Mouse (Mus musculus): Measurements from ENCODE around the gene Ispd. TPM values are rescaled to one million over a fixed set of nuclear protein-coding genes. Genes with fewer than 3 reads are reported as not detected.

Ispd gene
- total RNA-seq, 4 experiments from 2014 or later = 13.6 to 14.8 (median 14.3) TPM

GRCm38 (mm10) chr12:36708810-36709209 lies 327.6 kb downstream of the Ispd start:
- no peak for DNase-seq (ENCODE audit: low spot score in 2 of 2)

- DNase-seq (ENCODE audit: low spot score in 2 of 2) = peak; percentile 8 to 17
Measured at GRCm38 (mm10) chr12:36713866-36714662, 332.8 kb downstream of the Ispd start.

- no peak for DNase-seq (ENCODE audit: low spot score in 2 of 2)
Measured at GRCm38 (mm10) chr12:36717526-36717925, 336.3 kb downstream of the Ispd start.

GRCm38 (mm10) chr12:36718417-36718816 lies 337.2 kb downstream of the Ispd start:
- no peak for DNase-seq (ENCODE audit: low spot score in 2 of 2)

- DNase-seq (ENCODE audit: low spot score in 2 of 2) = no peak
Measured at GRCm38 (mm10) chr12:36719074-36719473, 337.8 kb downstream of the Ispd start.

- DNase-seq (ENCODE audit: low spot score in 2 of 2) = no peak
Measured at GRCm38 (mm10) chr12:36720779-36721178, 339.5 kb downstream of the Ispd start.

GRCm38 (mm10) chr12:36721223-36721622 lies 340.0 kb downstream of the Ispd start:
- DNase-seq (ENCODE audit: low spot score in 2 of 2) = no peak

GRCm38 (mm10) chr12:36722754-36723153 lies 341.5 kb downstream of the Ispd start:
- DNase-seq (ENCODE audit: low spot score in 2 of 2) = no peak

- no peak for DNase-seq (ENCODE audit: low spot score in 2 of 2)
Measured at GRCm38 (mm10) chr12:36723302-36723701, 342.1 kb downstream of the Ispd start.

- no peak for DNase-seq (ENCODE audit: low spot score in 2 of 2)
Measured at GRCm38 (mm10) chr12:36724297-36724696, 343.0 kb downstream of the Ispd start.

GRCm38 (mm10) chr12:36725250-36725649 lies 344.0 kb downstream of the Ispd start:
- DNase-seq (ENCODE audit: low spot score in 2 of 2) = no peak

- no peak for DNase-seq (ENCODE audit: low spot score in 2 of 2)
Measured at GRCm38 (mm10) chr12:36726026-36726425, 344.8 kb downstream of the Ispd start.

- DNase-seq (ENCODE audit: low spot score in 2 of 2) = no peak
Measured at GRCm38 (mm10) chr12:36733673-36734371, 352.6 kb downstream of the Ispd start.

Other genes with a start within 250 kb of the Ispd start
- gene Ankmy2, start 224.3 kb upstream of the Ispd start, total RNA-seq (2022) = 10 to 100 TPM; 49.3 to 59.4 (median 54.0) TPM
- gene Bzw2, start 223.4 kb upstream of the Ispd start, total RNA-seq (2022) = 10 to 100 TPM; 50.8 to 60.5 (median 56.9) TPM
- gene Lrrc72, start 128.1 kb upstream of the Ispd start, total RNA-seq (2022) = not detected
- 1 to 10 TPM; 1.4 to 5.2 (median 3.7) TPM for gene Sostdc1, start 67.3 kb upstream of the Ispd start, total RNA-seq (2022)
- 1 to 10 TPM; 1.9 to 3.0 (median 2.3) TPM for gene D630036H23Rik, start 731 bp downstream of the Ispd start, total RNA-seq (2022)

All from layer of hippocampus, adult 8-10 months (tissue).